Mouse (Mus musculus): ENCODE measurements around the gene H1foo.

DNA sequence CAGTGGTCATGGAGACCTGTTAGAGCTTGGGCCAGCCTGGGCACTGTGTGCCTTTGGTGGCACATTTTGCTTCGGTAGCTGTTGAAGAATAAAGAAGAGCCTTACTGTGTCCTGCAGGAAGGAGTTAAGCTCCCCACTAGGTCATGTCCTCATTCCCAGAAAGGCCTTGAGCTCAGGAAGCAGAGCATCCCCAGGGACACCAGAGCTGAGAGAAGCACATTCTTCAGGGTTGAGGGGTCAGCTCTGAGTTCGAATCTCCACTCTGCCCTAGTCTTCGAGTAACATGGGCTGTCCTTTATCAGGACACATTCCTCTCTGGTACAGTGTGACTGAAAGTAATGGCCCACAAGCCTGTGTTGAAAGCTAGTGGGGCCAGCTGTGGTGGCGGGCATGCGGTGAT, 24.9 kb upstream of the H1foo start:
- TF ChIP-seq CTCF (IDR thresholded peaks at IDR 0.05; ENCODE audit: extremely low read depth, insufficient read depth, insufficient read length, insufficient replicate concordance), result no peak
- TF ChIP-seq POLR2A (IDR thresholded peaks at IDR 0.05; ENCODE audit: low read depth, low read length), result no peak

Measured in spleen, adult 2 months (tissue).